Mouse (Mus musculus) urinary bladder, postnatal 4 days (tissue): ENCODE measurements at regions not wholly inside any gene's neighbourhood (a gene's known extent, or its start where the extent isn't known, plus 50 kb on each side); places are given as distances from the start of the nearest gene placed in this dataset.

Experiments used
- DNase-seq, 2 experiments: peaks; one replicate each; pipeline ENCODE4 v3.0.0; 2021 to 2022; ENCODE audit warnings: low spot score in 2 of 2

DNA sequence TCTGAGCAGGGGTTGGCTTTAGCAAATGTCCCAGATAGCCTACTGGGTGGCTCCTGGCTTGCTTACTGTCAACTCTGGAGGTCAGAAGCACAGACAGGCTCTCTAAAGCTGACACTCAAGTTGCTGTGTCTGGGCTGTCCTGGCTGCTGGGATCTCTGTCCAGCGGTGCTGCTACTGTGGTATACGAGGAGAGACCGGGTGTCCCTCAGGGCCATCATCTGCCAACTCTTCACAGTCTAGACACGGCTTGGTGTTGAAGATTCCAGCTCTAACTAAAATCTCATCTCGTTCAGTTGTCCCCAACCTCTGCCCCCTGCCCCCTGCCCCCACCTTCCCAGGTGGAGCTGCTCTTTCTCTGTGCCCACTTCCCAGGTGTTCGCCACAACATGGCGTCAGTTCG lies 577.1 kb upstream of the Gm19410 start:
- DNase-seq = no peak

DNA sequence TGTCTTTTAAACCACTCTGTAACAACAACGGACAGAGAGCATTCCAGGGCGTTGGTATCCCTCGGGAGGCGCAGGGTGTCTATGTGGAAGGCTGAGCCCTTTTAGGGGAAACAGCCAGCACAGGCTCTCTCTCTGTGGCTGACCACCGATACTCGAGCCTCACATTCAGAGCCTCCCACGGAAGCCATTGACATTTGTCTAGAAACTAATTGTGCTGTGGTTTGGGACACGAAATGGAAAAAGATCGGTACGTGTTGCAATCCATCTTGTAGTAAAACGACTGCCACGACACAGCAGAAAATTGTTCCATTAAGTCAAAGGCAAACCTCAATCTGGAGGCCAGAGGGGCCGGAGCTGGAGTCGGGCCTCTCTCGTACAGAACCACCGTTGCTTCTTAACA lies 575.9 kb upstream of the Gm19410 start:
- DNase-seq = no peak

DNA sequence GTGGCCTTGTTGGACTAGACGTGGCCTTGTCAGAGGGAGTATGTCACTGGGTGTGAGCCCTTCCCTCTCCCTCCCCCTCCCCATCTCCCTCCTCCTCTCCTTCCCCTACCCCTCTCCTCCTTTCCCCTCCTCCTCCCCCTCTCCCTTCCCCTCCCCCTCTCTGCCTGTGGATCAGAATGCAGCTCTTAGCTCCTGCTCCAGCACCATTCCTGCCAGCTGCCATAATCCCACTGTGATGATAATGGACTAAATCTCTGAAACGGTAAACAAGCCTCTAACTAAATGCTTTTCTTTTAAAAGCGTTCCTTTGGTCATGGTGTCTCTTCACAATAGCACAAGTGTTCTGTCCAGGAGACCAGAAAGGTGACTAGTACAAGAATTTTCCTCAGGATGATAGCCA lies 573.1 kb upstream of the Gm19410 start:
- DNase-seq = no peak

DNA sequence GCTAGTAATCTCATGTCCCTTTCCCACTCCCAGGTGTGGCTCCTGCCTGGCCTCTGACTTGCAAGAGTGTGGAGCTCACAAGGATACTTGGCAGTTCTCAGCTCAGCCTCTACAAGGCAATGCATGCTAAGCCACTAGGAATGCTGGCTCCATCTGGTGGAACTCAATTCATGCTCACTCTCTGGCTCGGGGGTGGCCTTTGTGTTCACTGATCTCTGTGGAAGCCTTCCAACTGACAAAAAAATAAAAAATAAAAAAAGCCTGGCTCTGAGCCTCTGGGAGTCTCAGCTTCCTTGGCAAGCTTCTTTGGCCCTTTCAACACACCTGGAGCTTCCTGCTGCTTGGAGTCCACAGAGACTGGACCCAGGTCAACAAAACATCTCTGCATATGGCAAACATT lies 571.8 kb upstream of the Gm19410 start:
- DNase-seq = peak in 1 of 2 experiments; percentile 22

DNA sequence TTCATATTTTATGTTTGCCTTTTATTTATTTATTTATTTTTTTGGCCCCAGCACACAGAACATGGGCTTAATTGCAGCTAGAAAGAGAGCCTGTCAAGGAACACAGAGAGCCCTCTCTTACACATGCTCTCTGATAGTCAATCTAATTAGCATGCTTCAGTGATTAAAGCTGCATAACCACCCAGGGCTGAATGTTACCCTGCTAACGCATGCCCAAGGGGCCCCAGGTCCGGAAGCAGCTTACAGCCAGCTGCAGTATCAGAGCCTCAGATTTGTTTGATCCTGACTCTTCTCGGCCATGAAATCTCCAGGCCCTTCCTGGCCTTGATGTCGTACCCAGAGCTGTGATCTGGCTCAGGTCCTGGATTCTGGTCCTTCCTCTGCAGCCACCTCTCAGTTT lies 569.4 kb upstream of the Gm19410 start:
- DNase-seq = no peak

DNA sequence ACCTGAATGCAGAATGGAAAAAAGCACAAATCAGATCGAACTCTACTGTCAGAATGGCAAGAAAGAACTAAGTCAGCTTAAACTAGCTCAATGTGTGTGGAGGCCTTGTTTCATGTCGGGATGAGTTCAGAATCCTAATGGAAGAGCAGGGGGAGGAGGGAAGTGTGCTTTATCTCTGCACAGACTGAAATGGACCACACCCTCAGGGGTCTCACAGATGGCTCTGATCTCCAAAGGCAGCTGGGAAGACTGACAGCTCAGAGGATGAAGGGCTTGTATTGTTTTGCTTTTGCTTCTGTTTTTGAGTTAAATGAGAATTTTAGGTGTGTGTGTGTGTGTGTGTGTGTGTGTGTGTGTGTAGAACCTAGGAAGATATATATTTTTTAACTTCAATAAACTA lies 566.8 kb upstream of the Gm19410 start:
- DNase-seq = no peak

DNA sequence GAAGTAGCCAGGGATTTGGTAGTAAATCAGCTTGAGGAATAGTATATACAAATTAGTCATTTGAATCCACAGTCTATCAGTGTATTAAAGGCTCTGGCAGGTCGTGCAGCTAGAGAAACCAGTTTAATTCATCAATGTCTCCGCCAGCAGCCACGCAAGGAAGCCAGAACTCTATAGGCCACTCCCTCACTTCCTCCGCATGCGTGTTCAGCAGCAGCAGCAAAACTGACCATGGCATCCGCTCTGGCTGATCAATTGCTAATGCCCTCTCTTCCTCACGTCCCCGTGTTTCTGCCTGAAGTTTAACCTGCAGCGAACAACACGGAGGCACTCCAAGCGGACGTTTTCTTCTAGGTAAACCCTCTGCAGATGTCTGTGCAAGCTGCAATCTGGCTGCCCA lies 564.2 kb upstream of the Gm19410 start:
- peak in 1 of 2 experiments; percentile 58 for DNase-seq

DNA sequence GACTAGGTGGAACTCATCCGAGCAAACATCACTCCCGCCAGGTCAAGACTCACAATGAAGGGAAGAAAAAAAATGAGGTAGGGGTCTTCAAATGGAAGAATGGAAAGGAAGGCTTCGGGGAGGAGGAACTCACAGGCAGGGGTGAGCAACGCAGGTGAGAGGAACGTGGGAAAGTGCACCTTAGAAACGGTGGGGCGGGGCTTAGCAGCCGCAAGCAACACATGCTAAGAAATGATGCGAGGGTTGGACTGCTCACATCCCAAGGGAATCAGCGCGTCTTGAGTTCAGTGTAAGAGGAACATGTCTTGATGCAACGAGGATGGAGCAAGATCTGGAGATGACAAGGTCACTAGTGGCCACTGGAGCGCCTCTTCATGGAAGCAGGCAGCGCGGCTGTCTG lies 560.6 kb upstream of the Gm19410 start:
- DNase-seq = no peak

DNA sequence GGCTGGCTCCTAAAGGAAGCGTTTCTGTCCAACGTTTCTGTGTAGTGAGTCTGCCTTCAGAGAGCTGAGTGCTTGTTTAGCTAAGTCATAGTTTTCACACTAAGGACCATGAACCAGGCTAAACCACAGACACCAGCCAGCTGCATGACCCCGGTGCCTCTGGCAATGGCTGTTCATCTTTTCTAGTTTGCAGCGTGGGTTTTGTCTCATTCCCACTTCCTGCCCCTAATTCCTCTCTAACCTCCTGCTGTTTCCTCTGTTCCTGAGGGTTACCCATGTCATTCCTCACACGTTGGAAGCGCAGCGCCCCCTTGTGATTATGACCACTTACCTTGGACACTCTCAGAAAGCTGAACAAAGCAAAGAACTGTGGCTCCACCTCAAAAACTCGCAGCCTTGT lies 560.1 kb upstream of the Gm19410 start:
- peak in 1 of 2 experiments; percentile 29 for DNase-seq

DNA sequence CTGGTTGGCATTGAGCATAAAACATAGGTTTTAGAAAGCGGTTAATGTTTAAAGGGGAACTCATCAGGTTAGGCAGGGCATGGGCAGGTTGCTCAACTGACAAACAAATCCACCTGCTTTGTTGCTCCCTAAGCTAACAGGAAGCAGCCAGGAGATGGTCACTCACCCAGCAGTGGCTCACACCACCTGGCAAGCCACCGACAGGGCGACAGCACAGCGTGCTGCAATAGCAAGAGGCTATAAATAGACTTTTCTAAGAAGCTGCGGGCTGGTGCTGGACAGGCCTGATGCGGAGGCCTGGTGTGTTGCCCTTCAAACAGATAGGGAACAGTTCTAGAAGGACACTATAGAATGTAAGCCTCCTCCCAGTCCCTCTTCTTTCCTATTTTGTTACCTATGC lies 559.3 kb upstream of the Gm19410 start:
- DNase-seq = no peak

DNA sequence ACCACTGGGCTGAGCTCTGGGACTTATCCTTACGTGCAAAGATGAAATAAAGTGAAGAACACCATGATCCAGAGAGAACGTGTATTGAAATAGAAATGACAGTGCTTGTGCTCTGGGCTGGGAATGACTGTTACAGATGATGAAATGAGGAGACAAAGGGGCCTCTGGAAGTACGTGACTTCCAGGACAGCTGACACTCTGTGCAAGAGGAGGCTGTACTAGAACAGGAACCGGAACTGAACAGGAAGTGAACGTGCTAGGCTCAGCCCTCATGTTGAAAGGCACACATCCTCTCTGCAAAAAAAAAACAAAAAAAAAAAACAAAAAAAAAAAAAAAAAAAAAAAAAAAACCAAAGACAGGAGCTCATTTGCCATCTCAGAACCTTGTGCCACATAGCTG lies 557.2 kb upstream of the Gm19410 start:
- no peak for DNase-seq

DNA sequence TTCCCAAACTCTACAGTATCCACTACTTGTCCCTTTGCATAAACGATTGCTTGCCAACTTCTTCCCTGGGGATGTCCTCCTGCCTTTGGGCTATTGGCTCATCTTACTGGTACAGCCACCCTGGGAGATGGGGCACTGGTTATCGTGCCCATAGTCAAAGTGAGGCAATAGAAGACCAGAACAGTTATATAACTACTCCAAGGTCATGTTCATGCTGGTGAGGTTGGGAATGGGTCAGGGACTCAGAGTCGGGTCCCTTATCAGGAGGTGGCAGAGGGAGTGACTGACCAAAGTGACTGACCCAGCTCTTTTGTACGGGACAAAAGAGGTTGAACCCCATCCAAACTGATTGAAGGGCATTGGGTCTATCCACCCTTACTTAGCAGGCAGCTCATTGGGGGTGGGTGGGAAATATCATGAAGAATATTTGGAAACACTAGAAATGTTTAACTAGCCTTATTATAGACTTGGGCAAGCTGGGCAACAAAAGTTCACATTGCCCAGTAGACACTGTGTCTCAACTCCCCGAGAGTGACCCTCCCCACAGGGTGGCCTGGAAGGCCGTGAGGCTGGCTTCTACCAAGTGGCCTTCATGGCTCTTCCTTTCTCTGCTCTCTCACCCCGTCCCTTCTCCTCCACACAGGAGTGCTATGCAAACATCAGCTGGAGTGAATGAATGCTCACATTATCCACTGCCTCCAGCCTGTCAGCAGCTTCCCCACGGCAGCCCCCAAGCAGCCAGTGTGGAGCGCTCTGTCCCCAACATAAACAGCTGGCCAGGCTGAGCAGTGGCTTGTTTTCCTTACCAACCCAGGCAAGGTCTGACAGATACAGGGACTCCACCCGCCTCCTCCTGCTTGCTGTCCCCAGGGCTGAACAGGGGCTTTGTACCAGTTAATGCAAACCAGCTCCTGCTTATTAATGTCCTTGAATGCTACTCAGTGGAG lies 553.8 kb upstream of the Gm19410 start:
- no peak for DNase-seq

DNA sequence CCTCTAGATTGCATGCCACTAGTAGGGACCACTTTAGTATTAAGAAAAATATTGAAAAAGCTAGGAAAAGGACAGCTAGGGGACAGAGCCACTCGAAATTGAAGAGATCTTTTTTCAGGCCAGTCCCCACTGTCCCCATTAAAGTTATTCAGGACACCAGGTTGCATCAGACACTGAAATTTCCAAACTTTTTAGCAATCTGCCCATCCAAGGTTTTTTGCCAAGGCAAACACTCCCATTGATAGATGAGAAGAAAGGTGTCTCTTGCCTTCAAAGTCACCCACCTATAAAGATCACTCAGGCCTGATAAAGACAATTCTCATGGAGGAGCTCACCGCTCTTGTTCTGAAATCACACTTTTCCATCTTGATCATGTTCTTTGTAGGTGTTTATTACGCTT lies 552.1 kb upstream of the Gm19410 start:
- DNase-seq = no peak

DNA sequence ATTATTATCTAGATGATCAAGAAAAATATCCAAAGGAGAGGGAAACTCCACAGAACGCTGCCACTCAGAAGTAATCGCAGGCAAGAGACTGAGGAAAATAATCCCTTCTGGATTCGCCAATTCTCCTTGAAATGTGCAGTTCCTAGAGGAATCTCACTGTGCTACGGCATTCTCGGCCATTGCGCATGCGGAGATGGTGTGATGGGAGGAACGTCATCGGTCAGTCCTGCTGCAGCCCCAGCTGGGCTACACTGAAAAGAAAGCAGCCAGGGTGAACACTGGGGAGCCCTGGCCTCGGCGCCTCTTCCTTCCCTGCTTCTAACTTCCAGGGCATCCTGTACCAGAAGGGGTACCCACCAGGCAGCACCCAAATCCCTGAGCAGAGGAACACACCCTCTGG lies 548.0 kb upstream of the Gm19410 start:
- DNase-seq = no peak

DNA sequence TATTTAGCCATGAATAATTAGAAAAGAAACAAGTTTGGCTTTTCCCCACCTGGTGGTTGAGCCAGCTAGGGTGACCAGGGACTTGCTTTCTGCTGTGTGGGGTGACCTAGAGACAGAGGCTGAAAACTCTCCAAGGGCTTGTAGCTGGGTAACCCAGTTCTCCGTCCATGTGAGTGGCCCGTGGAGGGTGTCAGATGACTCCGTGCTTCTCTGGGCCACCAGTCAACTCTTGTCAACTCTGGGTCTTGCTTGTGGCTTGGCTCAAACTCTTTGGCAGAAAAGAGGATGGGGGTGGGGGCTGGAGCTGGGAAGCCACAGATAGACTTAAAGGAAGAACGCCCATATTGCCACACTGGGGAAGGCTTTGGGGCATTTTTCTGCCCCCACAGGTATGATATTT lies 547.3 kb upstream of the Gm19410 start:
- DNase-seq = no peak

DNA sequence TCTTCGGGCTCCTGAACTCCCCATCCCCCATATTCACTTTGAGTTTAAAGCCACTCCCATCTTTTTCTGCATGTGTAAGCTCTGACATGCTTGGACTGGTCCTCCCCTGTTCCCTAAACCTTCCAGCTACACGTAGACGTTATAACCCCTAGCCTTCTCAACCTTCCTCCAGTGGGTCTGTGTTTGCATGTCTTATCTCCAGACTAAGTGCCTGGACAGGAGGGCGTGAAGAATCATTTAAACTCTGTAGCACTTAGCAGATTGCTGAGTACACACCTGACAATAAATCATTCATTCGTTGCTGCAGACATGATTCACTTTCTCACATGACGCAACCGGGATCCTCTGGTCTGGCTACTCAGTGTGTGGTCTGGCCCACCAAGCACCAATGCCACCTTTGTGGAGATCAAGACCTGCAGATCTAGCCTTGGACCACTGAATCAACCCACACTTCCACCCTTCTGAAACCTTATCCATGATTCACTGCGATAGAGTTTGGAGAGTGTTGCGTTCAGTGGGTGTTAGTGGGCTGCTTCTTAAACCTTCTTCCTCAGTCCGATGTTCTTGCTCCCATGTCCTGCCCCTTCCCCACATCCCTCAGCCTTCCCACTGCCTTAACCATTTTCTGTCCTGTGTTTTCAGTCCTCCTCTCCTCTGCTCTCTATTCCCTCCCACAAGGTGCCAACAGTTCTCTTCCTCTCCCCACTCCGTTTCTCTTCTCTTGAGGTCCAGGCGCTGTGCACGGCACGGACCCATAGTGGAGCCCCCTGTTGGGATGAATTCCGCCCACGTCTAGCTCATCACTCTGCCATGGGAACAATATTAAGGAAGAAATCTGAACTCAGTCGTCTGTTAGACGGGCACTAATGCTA lies 541.3 kb upstream of the Gm19410 start:
- no peak for DNase-seq

DNA sequence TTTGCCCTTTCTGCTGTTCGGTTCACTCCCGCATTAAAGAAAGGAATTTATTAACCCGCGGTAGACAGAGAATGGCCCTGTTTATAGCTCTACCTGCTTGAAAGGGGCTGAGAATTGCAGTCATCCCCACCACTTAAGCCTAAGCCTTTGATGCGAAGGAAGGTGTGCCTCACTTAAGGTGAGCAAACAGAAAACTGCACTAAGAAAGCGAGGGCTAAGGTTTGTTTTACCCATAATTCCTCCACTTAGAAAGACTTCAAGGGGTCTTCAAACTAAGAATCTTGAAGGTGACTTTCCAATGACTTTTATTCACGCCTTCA lies 540.7 kb upstream of the Gm19410 start:
- DNase-seq = no peak

DNA sequence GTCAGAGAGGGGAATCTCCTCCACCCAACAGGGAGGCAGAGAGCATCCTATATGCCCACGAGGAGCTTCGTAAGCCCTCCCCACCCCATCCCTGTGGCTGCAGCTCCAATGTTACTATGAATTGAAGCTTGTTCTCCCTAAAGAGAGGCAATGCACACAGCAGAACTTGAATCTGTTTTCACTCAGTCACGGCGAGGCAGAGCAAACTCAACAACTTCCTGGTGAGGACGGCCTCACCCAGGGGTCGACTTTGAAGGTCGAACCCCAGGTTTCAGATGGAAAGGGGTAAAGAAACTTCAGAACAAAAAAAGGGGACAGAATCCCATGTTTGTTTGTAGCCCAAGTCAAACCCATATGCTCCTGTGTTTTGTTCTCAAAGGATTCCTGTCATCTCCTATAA lies 538.5 kb upstream of the Gm19410 start:
- no peak for DNase-seq

DNA sequence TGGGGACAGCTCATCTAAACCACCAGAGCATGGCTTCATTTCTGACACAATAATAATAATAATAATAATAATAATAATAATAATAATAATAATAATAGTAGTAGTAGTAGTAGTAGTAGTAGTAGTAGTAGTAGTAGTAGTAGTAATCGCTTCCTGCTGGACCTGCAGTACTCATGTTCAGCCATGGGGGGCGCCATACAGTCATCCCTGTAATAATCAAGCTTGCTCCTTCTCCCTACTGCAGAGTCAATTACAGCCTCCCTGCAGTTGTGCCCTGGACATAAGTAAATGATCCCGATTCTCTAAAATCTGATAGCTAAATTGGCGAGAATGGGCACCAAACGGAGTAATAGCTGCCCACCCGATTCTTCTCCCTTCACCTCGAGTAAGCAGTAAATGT lies 537.1 kb upstream of the Gm19410 start:
- DNase-seq = no peak

DNA sequence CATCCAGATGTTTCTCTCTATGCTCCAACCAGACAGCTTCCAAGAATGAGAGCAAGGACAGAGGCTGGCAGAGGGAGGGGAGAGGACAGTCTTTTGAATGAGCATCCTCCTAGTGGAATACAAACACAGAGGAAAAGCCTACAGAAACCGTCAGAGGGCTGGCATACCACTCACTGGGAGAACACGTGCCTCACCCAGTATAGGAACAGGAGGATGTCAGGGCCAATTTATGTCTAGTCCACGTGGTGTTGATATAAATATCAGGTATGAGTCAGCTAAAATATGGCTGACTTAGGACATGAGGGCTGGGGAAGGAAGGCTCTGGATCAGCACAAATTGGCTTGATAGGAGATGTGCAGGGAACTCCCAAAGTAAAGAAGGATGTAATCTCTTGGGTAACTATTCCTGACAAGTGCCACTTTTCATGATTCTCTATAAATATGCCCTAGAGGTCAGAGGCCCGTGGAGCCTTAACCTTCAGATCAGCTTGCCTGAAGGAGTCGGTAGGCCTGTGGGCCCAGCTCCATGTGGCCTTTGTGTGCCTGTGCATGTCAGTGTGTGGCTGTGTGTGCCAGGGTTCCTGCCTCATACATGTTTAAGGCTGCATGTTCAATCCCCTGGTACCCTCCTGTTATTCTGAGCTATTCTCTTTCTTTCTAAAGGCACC lies 531.9 kb upstream of the Gm19410 start:
- no peak for DNase-seq

DNA sequence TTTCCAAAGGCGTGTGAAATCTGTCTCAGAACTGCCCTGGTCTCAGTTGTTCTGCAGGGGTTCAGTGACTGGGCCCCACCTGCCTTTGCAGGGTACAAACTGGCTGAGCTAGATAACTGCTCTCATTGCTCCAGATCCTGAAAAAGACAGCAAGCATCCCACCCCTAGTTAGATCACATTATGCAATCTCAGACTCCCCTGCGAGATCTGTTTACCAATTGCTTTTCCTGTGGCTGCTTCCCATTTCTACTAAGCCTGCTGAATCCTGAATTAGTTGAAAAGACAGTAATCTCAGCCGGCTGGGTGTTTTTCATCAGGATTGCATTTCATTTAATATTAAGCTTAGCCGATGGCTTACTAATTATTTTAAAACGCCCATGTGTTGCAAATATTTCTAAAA lies 531.2 kb upstream of the Gm19410 start:
- DNase-seq = no peak

DNA sequence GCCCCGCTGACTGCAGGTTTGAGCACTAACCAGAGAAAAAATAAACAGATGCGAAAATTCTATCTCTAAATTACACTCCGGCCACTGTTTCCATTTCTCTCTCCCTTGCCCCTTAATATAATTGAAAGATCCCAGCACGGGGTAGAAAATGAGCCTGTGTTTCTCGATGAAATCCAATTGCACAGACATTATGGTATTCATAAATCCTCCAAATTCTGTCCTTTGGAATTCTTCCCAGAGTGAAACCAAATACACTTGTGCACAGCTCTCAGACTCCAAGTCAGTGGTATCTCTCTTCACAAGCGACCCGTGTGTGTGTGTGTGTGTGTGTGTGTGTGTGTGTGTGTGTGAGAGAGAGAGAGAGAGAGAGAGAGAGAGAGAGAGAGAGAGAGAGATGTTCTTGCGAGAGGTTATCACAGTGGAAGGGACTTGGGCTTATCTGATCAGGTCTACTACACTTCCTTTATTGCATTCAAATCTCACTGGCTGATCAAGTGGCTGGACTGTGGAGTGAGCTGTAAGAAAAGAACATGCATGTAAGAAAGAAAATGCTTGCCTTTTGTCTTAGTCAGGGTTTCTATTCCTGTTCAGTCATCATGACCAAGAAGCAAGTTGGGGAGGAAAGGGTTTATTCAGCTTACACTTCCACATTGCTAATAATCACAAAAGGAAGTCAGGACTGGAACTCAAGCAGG lies 529.6 kb upstream of the Gm19410 start:
- DNase-seq = no peak
